Mouse (Mus musculus): ENCODE data around the gene Ssc5d.

The Ssc5d gene

GRCm38 (mm10) chr7:4919971-4920370 is 5.6 kb upstream of the Ssc5d start:
- no peak for DNase-seq (ENCODE audit: low read depth)

- no peak for DNase-seq (ENCODE audit: low read depth)
Observed at GRCm38 (mm10) chr7:4920496-4920895, 5.1 kb upstream of the Ssc5d start.

DNA sequence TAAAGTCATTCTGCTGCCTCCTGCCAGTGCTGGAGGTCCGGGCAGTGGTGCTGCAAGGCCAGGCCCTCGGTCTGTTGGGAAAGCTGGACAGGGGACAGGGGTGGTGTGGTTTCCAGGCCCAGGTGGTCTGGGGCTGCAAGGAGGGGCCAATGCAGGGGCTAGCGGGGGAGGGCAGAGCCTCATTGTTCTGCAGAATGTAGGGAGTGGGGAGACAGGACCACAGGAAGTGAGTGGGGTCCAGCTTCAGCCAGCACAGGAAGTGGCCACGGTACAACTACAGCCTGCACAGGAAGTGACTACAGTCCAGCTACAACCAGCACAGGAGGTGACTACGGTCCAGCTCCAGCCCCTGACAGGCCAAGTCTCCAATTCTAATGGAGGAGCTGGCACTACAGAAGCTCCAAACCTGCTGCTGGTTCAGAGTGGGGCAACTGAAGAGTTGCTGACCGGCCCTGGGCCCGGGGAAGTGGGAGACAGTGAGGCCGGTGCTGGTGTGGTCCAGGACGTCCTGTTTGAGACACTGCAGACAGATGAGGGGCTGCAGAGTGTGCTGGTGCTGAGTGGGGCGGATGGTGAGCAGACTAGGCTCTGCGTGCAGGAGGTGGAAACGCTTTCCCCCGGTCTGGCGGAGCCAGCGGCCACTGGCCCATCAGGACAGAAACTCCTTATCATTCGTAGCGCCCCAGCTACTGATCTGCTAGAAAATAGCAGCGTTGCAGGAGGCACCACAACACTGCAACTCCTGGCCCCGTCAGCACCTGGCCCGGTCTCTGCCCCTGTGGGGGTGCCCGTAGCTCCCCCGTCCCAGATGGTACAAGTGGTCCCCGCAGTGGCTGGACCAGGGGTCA is 4.4 kb upstream of the Ssc5d start:
- DNase-seq (ENCODE audit: low read depth), result no peak

DNA sequence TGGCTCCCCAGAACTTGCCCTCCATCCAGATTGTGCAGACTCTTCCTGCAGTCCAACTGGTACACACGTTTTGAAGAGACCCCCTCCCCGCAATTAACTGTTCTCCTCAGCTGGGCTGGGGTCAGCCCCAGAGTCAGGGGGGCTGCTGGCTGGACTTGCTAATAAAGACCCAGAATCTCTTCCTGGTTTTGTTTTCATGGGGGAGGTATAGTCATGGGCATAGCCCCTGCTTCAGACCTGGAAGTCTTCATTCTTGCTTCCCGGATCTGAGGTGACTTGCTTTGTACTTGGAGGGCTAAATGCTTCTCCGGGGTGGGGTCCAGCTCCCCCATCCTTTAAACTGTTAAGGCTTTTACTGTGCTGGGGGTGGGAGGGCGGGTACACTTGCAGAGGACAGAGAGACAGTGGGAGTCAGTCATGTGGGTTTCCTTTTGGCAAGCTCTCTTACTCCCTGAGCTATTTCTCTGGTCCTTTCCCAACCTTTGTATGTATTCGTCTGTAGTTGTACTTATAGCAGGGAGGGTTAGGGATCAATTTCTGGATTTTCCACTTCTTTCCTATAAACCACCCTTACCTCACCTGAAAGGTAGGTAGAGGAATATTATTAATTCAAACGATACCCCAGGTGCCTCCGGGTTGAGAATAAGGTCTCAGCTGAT is 3.6 kb upstream of the Ssc5d start, which contains the start of gene Nat14:
TSS of gene Nat14 (plus strand) at position 205 of the 659 bp plus-strand sequence.
- no peak for DNase-seq (ENCODE audit: low read depth)

DNA sequence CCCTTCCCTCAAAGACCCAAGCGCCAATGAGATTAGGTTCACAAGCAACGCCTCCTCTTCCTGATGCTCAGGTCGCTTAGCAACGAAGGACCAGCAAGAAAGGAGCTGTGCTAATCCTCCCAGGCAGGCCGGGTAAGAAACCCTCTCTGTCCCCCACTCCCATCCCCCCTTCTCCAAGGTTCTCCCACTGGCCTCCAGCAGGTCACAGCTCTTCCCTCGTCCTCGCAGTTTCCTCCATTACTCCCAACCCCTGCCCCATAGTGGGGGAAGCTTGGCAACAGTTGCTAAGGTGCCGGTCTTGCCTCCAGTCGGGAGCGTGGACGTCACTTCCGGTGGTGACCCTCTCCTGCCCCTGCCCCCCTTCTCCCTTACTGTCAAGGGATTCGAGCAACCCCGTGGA is 3.1 kb upstream of the Ssc5d start:
- DNase-seq (ENCODE audit: low read depth), result peak; percentile 42

DNA sequence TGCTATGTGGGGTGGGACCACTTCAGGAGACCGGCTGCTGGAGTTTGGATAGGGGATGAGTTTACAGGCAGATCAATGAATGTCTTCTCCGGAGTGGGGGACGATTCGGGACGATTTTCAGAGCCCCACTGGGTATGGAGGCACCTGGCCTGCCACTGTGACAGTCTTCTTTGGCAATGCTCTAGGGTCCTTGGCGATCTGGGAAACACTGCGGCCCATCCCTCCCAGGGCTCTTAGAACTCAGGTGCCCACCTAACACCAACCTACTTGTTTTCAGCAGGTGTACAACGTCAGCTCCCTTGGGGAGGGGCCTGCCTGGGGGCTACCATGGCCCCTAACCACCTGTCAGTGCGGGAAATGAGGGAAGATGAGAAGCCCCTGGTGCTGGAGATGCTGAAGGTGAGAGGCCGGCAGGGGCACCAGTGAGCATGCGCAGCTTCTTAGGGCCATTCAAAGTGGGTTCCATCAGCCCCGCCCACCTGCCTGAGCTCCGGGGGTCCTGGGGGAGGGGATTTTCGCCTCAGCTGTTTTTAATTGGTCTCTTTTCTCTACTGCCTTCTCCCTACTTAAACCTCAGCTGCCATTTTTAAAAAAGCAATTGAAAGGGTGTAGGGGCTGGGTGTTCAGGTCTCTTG is 2.5 kb upstream of the Ssc5d start:
- DNase-seq (ENCODE audit: low read depth), result peak; percentile 45

DNA sequence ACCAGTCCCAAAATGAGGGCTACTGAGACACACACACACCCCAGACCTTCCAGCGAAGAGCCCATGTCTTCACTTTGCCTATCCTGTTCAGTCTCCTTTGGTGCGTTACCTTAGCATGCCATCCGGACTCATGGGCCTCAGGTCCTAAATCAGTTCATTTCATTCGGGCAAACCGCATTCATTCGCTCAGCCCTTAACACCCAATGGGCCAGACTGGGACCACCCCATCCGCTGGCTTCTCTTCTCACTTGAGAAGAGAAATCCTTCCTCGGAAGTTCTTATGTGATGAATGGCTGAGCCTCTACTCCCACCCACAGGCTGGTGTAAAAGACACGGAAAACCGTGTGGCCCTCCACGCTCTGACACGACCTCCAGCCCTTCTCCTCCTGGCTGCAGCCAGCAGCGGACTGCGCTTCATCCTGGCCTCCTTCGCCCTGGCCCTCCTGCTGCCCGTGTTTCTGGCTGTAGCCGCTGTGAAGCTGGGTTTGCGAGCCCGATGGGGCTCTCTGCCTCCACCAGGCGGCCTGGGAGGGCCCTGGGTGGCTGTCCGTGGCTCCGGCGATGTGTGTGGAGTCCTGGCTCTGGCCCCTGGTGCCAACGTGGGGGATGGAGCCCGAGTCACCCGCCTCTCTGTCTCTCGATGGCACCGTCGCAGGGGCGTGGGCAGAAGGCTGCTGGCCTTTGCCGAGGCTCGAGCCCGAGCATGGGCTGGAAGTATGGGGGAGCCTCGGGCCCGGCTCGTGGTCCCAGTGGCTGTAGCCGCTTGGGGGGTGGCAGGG is 1.8 kb upstream of the Ssc5d start:
- peak; percentile 84 for DNase-seq (ENCODE audit: low read depth)

DNA sequence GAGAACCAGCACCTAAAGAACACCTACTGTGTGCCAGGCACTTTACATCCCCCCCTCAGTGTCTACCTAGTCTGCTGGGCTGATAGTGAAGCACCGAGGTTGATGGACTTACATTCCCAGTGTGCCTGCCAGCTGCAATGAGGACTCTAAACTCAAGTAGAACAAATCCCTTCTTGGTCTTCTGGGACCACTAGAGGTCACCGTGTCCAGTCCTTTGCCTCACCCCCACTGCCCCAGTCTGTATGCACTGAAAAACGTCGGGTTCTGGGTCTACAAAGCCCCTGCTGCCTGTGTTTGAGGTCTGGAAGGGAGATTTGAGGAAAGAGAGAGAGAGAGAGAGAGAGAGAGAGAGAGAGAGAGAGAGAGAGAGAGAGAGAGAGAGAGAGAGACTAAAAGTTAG is 1.1 kb upstream of the Ssc5d start:
- DNase-seq (ENCODE audit: low read depth), result peak; percentile 60

DNA sequence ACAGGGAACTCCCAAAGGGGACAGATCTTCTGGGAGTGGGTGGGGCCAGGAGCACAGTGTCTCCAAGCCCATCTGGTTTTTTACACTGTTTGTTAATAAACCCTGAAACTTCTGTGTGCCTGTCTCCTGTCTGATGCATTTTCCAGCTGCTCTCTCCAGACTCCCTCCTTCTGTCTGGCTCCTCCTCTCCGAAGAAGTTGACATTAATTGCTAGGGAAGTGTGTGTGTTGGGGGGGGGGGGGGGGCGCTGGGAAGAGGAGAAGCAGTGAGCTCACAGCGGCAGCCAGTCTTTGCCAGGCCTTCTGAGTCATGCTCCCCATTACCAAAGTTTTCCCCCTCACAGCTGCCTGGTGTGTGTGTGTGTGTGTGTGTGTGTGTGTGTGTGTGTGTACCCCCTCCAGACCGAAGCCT is 689 bp upstream of the Ssc5d start:
- DNase-seq (ENCODE audit: low read depth), result peak; percentile 95

GRCm38 (mm10) chr7:4926849-4927248 is 1.3 kb downstream of the Ssc5d start:
- DNase-seq (ENCODE audit: low read depth), result no peak

DNA sequence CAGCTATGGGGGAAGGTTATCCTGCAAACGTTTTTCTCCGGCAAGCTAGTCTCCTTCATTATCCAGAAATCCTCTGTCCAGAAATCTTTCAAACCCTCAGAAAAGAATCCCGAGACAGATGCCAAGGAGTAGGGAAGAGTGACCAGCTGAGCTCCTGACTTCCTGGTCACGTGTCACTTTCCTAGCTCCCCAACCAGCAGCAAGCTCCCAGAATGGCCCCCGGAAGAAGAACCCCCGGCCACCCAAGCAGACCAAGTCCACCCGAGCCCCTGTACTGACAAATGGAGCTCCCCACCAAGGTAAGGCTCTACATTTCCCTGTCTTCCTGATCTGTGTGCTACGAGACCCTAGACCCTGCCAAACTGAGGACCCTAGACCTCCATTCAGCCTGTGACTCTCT is 2.1 kb downstream of the Ssc5d start:
- no peak for DNase-seq (ENCODE audit: low read depth)

DNA sequence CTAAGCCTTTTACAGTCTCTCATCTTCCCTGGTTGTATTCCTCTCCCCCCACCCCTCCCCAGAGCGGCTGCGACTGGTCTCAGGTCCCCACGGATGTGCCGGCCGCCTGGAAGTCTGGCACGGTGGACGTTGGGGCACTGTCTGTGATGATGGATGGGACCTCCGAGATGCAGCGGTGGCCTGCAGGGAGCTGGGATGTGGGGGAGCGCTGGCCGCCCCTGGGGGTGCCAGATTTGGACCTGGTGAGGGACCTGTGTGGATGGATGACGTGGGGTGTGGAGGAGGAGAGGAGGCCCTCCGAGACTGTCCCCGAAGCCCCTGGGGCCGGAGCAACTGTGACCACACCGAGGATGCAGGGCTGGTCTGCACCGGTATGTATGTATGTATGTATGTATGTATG is 2.7 kb downstream of the Ssc5d start:
- DNase-seq (ENCODE audit: low read depth), result no peak

GRCm38 (mm10) chr7:4933103-4933502 is 7.5 kb downstream of the Ssc5d start:
- DNase-seq (ENCODE audit: low read depth), result no peak

GRCm38 (mm10) chr7:4934160-4934914 is 8.8 kb downstream of the Ssc5d start:
- DNase-seq (ENCODE audit: low read depth), result peak; percentile 43

GRCm38 (mm10) chr7:4936832-4937231 is 11.2 kb downstream of the Ssc5d start:
- no peak for DNase-seq (ENCODE audit: low read depth)

DNA sequence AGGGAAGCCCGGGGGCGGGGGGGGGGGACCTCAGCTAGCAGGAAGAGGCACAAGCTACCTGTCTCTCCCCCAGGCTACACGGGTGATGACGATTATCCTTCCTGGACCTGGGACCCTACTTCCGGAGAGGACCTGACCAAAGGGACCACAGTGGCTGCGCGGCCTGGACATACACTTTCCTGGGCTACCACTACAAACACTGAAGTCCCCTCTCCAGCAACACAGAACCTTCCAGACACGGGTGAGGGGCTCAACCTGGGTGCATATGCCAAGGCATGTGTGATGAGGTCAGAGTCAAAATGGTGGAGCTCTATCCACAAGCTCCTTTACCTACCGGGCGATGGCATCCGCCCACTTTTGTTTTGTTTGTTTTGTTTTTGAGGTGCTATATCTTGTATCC is 11.8 kb downstream of the Ssc5d start:
- no peak for DNase-seq (ENCODE audit: low read depth)

DNA sequence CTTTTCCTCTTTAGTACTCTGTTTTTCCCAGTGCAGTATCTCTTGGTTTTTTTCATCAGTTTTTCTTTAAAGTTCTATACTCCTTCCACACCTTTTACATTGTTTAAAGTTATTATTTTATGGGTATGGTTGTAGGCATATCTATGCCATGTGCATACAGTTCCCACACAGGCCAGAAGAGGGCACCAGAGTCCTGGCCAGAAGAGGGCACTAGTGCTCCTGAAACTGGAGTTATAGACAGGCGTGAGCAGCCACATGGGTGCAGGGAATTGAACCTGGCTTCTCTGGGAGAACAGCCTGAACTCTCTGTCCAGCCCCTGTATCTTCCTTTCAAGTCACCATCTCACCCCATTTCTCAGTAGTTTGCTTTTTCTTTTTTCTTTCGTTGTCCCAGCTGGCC is 12.9 kb downstream of the Ssc5d start:
- DNase-seq (ENCODE audit: low read depth), result peak; percentile 80

DNA sequence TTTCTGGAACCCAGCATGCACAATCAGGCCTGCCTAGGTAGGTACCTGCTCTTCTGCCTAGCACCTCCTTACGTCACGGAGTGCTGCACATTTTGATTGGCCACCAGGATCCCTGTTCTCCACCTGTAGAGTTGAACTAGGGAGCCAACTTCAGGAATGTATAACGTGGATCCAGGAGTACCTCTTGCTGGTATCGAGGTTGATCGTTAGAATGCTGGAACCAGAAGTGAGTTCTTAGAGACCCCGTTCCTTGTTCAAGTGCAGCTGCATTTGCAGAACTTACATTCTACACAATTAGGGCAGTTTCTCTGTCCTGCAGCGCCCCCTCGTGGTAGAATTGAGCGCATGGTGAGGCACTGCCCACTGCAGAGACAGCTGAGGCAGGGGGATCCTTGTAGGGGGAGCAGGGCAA is 14.5 kb downstream of the Ssc5d start:
- DNase-seq (ENCODE audit: low read depth), result peak; percentile 91

DNA sequence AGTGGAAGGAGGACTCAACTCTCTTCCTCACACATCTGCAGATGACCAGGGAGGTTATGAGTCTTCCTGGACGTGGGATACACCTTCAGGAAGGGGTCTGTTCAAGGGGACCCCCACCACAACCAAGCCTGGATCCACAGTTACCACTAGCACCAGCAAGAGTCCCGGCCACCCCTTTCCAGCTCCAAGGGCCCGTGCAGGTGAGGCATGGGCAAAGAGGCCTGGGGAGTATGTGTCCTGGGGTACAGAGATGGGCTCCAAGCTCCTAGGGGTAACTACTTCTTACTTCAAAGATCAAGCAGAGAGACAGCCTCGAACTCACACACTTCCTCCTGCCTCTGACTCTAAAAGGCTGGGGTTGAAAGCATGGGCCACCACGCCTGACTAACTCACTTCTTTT is 17.1 kb downstream of the Ssc5d start:
- DNase-seq (ENCODE audit: low read depth), result no peak

DNA sequence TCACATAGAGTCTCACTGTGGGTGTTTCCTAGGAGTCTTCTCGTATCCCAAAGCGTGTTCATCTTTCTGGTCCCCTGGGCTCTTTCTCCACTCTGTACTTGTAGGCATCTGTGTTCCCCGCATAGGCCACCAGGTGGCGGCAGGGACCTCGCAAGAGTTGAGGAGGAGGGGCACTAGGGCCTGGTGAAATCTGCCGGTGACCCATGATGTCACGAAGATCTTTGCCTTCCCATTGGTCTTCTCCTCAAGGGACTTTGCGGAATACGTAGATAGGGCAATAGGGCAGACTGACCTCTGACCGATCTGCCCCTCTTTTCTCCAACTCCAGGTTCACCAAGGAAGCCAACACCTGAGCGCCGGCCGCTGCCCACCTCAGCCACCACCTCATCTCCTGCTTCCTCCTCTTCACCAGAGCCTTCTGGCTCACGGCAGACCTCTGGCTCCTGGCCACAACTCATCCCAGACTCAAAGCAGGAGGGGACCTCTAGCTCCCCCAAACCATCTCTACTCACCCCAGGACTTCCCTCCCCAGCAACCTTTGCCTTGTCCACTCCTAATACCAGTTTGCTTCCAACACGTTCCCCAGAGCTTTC is 17.7 kb downstream of the Ssc5d start:
- DNase-seq (ENCODE audit: low read depth), result peak; percentile 95

DNA sequence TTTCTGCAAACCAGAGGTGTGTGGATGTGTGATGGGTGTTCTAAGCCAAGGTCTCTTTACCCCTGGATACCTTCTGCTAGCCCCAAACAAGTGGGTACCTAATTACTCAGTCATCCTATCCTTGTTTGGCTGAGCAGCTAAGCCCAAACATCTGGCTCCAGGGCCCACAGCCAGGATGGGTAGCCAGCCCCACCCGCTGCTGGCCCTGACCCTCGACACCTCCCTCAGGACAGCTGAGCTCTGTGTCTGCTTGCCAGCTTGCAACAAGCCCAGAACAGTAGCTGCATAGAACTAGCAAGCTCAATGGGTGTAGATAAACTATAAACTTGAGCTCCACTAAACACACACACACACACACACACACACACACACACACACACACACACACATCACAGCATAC is 22.3 kb downstream of the Ssc5d start:
- DNase-seq (ENCODE audit: low read depth), result peak; percentile 80
